Mouse (Mus musculus): Measurements from ENCODE around the gene Numb. TPM values are rescaled to one million over a fixed set of nuclear protein-coding genes. Genes with fewer than 3 reads are reported as not detected.

Numb gene
- polyA plus RNA-seq, 1 experiment from 2014 or later: 36.5 TPM

DNA sequence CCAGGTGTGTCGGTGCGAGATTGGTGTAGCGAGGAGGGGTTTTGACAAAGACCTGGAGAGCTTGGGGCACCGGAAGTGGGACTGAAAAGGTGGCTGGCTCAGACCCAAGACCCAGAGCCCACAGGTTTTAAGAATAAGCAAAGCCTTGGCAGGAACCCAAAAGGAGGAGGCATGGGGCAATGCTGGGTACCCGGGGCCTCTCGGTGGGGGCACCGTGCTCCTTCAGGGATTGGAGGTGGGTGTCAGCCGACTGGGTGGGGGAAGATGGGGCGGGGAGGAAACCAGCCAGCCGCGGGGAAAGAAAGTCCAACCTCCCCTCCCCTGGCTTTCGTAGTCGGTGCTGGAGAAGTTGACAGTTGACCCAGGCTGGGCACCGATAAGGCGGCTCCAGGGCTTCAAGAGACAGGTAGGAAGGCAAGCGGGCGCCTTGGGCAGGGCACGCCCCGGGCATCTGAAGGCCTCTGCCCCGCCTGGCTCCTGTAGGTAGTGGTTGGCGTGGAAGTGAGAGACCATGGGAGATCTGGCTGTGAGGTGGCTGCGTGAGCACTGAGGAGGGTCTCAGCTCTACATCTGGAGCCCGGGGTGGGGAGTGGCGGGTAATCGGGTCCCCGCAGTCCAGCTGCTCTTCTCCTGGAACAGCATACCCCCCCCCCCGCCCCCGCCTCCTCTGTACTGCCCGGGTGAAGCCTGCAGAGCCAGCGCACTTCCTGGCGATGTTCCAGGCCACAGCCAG is 158.3 kb downstream of the Numb start, which contains the start of gene Papln:
TSS of gene Papln (plus strand) at position 324 of the 733 bp plus-strand sequence.
- Histone ChIP-seq H3K27ac (ENCODE audit: low read length) (peak within 1 kb of the TSS; percentile 21; the same call in 1 of the 2 replicates), H3K9ac (replicated peaks; ENCODE audit: low read depth, low read length) (0 out of 2 replicates have a peak within 1 kb of the TSS, but pooled peaks have one; percentile 12), H3K4me1 (ENCODE audit: control insufficient read depth, insufficient read depth, low read length) (peaks cover 23% of the 10 kb centered on the region), H3K27me3 (ENCODE audit: control insufficient read depth, insufficient read depth, low read length) (no peaks in the 10 kb centered on the region), H3K4me2 (replicated peaks; ENCODE audit: low read depth, low read length) (peak within 1 kb of the TSS; percentile 67), H3K9me3 (ENCODE audit: control insufficient read depth, low read depth, low read length) (no peaks in the 10 kb centered on the region), H3K4me3 (ENCODE audit: low read depth, low read length) (peak within 1 kb of the TSS; percentile 30), H3K36me3 (ENCODE audit: control insufficient read depth, insufficient read depth, low read length) (no peaks in the 10 kb centered on the region)
- 11% methylated on average over 31 of the region's 31 CpGs for WGBS
- ATAC-seq (ENCODE audit: insufficient number of reproducible peaks, insufficient read depth, low FRiP score, low read depth): peak; percentile 33; the same call in 1 of the 2 replicates

DNA sequence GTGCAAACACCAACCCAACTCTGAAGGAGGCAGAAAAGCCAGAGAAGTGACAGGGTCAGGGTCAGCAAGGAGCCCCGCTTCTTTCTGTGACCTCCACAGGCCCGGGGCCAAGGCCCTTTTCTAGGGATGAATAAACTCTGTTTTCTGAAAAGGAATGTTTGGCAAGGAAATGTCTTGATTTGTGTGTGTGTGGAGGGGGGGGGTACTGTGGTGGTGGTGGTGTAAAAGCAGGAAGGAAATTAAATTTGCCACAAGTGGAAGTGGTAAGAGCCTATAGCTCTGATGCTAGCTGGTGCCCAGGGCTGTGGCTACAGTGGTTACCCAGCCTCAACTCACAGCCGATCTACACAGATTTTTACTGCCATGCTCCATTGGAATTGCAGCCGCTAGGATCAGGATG is 159.0 kb downstream of the Numb start:
- Histone ChIP-seq H3K9me3 (ENCODE audit: control insufficient read depth, low read depth, low read length) (no peaks in the 10 kb centered on the region), H3K27me3 (ENCODE audit: control insufficient read depth, insufficient read depth, low read length) (no peaks in the 10 kb centered on the region), H3K9ac (replicated peaks; ENCODE audit: low read depth, low read length) (no peak overlapping the region), H3K4me3 (ENCODE audit: low read depth, low read length) (no peak overlapping the region), H3K4me2 (replicated peaks; ENCODE audit: low read depth, low read length) (no peak overlapping the region), H3K27ac (ENCODE audit: low read length) (no peak overlapping the region), H3K4me1 (ENCODE audit: control insufficient read depth, insufficient read depth, low read length) (peaks cover 18% of the 10 kb centered on the region), H3K36me3 (ENCODE audit: control insufficient read depth, insufficient read depth, low read length) (no peaks in the 10 kb centered on the region)
- 39% methylated on average over 4 of the region's 4 CpGs for WGBS
- ATAC-seq (ENCODE audit: insufficient number of reproducible peaks, insufficient read depth, low FRiP score, low read depth): no peak

DNA sequence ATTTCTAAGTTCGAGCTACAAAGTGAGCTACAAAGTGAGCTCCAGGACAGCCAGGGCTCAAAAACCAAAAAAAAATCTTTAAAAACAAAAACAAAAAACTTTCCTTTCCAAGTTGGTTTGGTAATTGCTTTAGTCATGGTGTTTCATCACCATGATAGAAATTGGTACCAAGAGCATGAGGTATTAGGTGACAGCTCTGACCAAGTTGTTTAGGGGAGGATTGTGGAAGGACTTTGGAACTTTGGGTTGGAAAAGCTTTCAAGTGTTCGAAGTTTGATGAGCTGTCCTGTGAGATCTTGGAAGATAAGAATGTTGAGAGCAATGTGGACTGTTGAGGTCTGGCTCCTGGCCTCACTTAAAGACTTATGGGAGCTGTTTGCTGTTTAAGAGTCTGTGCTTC is 161.5 kb downstream of the Numb start:
- Histone ChIP-seq H3K9ac (replicated peaks; ENCODE audit: low read depth, low read length) (no peak overlapping the region), H3K4me3 (ENCODE audit: low read depth, low read length) (no peak overlapping the region), H3K27ac (ENCODE audit: low read length) (no peak overlapping the region), H3K36me3 (ENCODE audit: control insufficient read depth, insufficient read depth, low read length) (no peaks in the 10 kb centered on the region), H3K4me2 (replicated peaks; ENCODE audit: low read depth, low read length) (no peak overlapping the region), H3K4me1 (ENCODE audit: control insufficient read depth, insufficient read depth, low read length) (peaks cover 18% of the 10 kb centered on the region), H3K27me3 (ENCODE audit: control insufficient read depth, insufficient read depth, low read length) (no peaks in the 10 kb centered on the region), H3K9me3 (ENCODE audit: control insufficient read depth, low read depth, low read length) (no peaks in the 10 kb centered on the region)
- ATAC-seq (ENCODE audit: insufficient number of reproducible peaks, insufficient read depth, low FRiP score, low read depth): no peak
- WGBS: 96% methylated on average over 2 of the region's 2 CpGs

DNA sequence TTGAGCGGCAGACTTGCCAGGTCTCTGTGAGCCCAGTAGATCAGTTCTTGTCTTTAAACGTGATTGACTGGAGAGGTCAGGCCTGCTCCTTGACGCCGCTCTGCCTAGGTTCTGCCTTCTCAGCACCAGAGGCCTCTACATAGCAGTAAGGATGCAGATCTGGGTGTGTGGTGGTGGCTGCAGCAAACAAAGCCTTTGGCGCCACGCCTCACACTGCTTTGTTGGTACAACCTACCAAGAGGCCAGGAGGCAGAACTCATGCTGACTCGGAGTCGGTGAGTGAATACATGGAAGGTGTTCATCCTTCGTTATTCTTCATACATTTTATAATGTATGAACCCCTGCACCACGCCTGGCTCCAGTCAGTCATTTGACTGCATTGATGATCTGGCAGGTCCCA is 163.0 kb downstream of the Numb start:
- H3K27me3 ChIP-seq (ENCODE audit: control insufficient read depth, insufficient read depth, low read length): no peaks in the 10 kb centered on the region
- H3K9ac ChIP-seq (replicated peaks; ENCODE audit: low read depth, low read length): no peak overlapping the region
- no peaks in the 10 kb centered on the region for H3K36me3 ChIP-seq (ENCODE audit: control insufficient read depth, insufficient read depth, low read length)
- H3K27ac ChIP-seq (ENCODE audit: low read length): no peak overlapping the region
- H3K4me3 ChIP-seq (ENCODE audit: low read depth, low read length): no peak overlapping the region
- H3K4me2 ChIP-seq (replicated peaks; ENCODE audit: low read depth, low read length): no peak overlapping the region
- WGBS: 67% methylated on average over 10 of the region's 10 CpGs
- ATAC-seq (ENCODE audit: insufficient number of reproducible peaks, insufficient read depth, low FRiP score, low read depth): no peak
- H3K9me3 ChIP-seq (ENCODE audit: control insufficient read depth, low read depth, low read length): no peaks in the 10 kb centered on the region
- peaks cover 10% of the 10 kb centered on the region for H3K4me1 ChIP-seq (ENCODE audit: control insufficient read depth, insufficient read depth, low read length)

DNA sequence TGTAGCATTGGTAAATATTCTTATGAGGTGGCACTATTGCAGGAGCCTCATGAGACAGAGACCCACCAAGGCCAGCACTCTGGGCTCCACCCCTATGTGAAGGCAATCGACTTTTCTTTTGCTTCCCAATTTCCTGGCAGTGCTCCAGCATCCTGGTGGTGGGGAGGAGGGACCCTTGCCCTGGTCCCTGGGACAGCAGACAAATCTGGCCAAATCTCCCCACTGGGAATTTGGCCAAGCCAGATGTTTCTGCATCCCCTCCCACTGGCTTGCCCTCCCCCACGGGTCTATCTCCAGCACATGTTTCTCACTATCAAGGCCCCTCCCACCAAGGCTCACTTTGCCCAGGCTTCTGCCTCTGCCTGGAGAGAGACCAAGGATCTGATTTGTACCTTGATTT is 169.2 kb downstream of the Numb start:
- Histone ChIP-seq H3K27me3 (ENCODE audit: control insufficient read depth, insufficient read depth, low read length) (no peaks in the 10 kb centered on the region), H3K36me3 (ENCODE audit: control insufficient read depth, insufficient read depth, low read length) (no peaks in the 10 kb centered on the region), H3K4me3 (ENCODE audit: low read depth, low read length) (no peak overlapping the region), H3K9me3 (ENCODE audit: control insufficient read depth, low read depth, low read length) (no peaks in the 10 kb centered on the region), H3K4me2 (replicated peaks; ENCODE audit: low read depth, low read length) (no peak overlapping the region), H3K27ac (ENCODE audit: low read length) (no peak overlapping the region), H3K9ac (replicated peaks; ENCODE audit: low read depth, low read length) (no peak overlapping the region), H3K4me1 (ENCODE audit: control insufficient read depth, insufficient read depth, low read length) (0 out of 2 replicates have a peak, but pooled peaks cover 5% of the 10 kb centered on the region)
- 21% methylated on average over 2 of the region's 2 CpGs for WGBS
- 0 out of 2 replicates have a peak, but pooled peaks have one; percentile 37 for ATAC-seq (ENCODE audit: insufficient number of reproducible peaks, insufficient read depth, low FRiP score, low read depth)

DNA sequence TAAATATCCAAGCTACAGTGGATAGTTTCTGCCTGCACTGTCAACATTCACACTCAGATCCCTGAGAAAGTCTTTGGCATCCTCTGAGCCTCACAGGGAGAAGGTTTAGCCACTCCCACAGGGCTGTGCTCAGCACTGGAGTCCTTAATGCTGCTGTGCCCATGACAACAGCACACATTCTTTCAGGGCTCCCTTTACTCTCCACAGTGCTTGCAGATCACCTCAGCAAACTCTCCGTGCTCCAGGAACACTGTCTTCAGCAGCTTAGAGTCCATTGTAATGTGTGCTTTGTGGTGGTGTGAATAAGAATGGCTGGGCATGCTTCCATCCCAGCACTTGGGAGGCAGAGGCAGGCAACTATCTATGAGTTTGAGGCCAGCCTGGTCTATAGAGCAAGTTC is 172.5 kb downstream of the Numb start:
- Histone ChIP-seq H3K27me3 (ENCODE audit: control insufficient read depth, insufficient read depth, low read length) (no peaks in the 10 kb centered on the region), H3K4me3 (ENCODE audit: low read depth, low read length) (no peak overlapping the region), H3K4me1 (ENCODE audit: control insufficient read depth, insufficient read depth, low read length) (0 out of 2 replicates have a peak, but pooled peaks cover 5% of the 10 kb centered on the region), H3K4me2 (replicated peaks; ENCODE audit: low read depth, low read length) (no peak overlapping the region), H3K9ac (replicated peaks; ENCODE audit: low read depth, low read length) (no peak overlapping the region), H3K9me3 (ENCODE audit: control insufficient read depth, low read depth, low read length) (no peaks in the 10 kb centered on the region), H3K27ac (ENCODE audit: low read length) (no peak overlapping the region), H3K36me3 (ENCODE audit: control insufficient read depth, insufficient read depth, low read length) (no peaks in the 10 kb centered on the region)
- ATAC-seq (ENCODE audit: insufficient number of reproducible peaks, insufficient read depth, low FRiP score, low read depth): no peak
- 73% methylated on average over 1 of the region's 1 CpGs for WGBS

Other genes with a start within 250 kb of the Numb start
- gene Psen1, start 233.8 kb downstream of the Numb start, polyA plus RNA-seq (2014; fragmentation: Nextera tagmentation; extraction: Ambion mirVana): 77.8 and 83.1 TPM in 2 replicates
- 1.4 and 2.2 TPM in 2 replicates for gene Papln, start 158.3 kb downstream of the Numb start, polyA plus RNA-seq (2014; fragmentation: Nextera tagmentation; extraction: Ambion mirVana)
- 10.1 and 11.7 TPM in 2 replicates for gene Riox1, start 28.7 kb upstream of the Numb start, polyA plus RNA-seq (2014; fragmentation: Nextera tagmentation; extraction: Ambion mirVana)
- 0.10 and 0.11 TPM in 2 replicates for gene Heatr4, start 62.9 kb upstream of the Numb start, polyA plus RNA-seq (2014; fragmentation: Nextera tagmentation; extraction: Ambion mirVana)
- gene Acot2, start 65.9 kb upstream of the Numb start, polyA plus RNA-seq (2014; fragmentation: Nextera tagmentation; extraction: Ambion mirVana): 27.2 and 27.3 TPM in 2 replicates
- 44.4 and 48.8 TPM in 2 replicates for gene Acot1, start 87.6 kb upstream of the Numb start, polyA plus RNA-seq (2014; fragmentation: Nextera tagmentation; extraction: Ambion mirVana)
- 0.33 and 0.70 TPM in 2 replicates for gene Acot4, start 116.4 kb upstream of the Numb start, polyA plus RNA-seq (2014; fragmentation: Nextera tagmentation; extraction: Ambion mirVana)
- gene Gm49366, start 117.0 kb upstream of the Numb start, polyA plus RNA-seq (2014; fragmentation: Nextera tagmentation; extraction: Ambion mirVana): not detected in 2 replicates
- 0.29 TPM in 1 of 2 replicates, not detected in the other for gene Acot3, start 130.2 kb upstream of the Numb start, polyA plus RNA-seq (2014; fragmentation: Nextera tagmentation; extraction: Ambion mirVana)
- gene Acot5, start 147.4 kb upstream of the Numb start, polyA plus RNA-seq (2014; fragmentation: Nextera tagmentation; extraction: Ambion mirVana): not detected in 2 replicates
- gene Acot6, start 178.7 kb upstream of the Numb start, polyA plus RNA-seq (2014; fragmentation: Nextera tagmentation; extraction: Ambion mirVana): 1.7 and 2.5 TPM in 2 replicates
- gene Dnal1, start 192.4 kb upstream of the Numb start, polyA plus RNA-seq (2014; fragmentation: Nextera tagmentation; extraction: Ambion mirVana): 3.8 and 5.7 TPM in 2 replicates
- gene Pnma1, start 226.6 kb upstream of the Numb start, polyA plus RNA-seq (2014; fragmentation: Nextera tagmentation; extraction: Ambion mirVana): 0.45 and 0.90 TPM in 2 replicates

Data from stomach, embryonic 14.5 days (tissue).